Mouse (Mus musculus) lung, postnatal 25 days (tissue): Measurements from ENCODE around the gene Manf.

Source experiments
- DNase-seq: peaks from one replicate; pipeline ENCODE4 v3.0.0; 2022; ENCODE audit warnings: low spot score

Manf gene

GRCm38 (mm10) chr9:106891829-106892551, at the start of gene Manf:
Gene Manf, minus strand, starts transcription at chr9:106891979.
- DNase-seq, result peak; percentile 99

DNA sequence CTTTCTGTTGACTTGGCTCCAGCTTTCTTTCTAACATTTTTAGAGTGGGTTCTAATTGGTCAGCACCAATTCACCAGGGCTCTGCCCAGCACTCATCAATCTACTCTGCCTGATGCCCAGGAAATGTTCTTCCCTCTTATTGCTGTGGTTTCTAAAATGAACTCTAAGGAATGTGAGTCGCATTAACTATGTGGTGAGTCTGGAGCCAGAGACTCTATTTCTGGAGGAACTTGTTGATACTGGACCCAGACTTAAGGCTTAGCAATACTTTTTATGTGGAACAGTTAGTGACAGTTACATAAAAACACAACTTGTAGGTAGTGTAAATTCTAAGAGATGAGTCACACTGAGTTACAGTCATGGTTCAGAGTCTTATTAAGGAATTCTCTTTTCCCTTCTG, 43.2 kb upstream of the Manf start:
- no peak for DNase-seq

- no peak for DNase-seq
Measured at GRCm38 (mm10) chr9:106914878-106915277, 23.1 kb upstream of the Manf start.

DNA sequence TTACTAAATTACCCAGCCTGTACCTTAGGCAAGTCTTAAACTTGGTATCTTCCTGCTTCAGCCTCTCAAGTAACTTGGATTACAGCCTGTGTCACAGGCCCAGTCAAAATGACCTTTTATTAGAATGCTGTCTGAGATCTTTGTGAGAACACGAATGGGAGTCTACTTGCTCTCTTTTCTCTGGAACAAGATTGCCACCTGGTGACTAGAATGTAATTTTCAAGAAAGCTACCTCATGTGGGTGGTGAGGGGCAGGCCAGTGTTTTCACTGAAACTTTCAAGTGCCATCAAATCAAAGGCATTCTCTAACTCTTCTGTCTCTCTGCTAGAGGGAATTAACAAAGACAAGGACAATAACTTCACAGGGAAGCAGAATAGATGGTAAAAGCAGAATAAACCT, 22.0 kb upstream of the Manf start:
- DNase-seq, result peak; percentile 18

GRCm38 (mm10) chr9:106911624-106912023, 19.8 kb upstream of the Manf start:
- no peak for DNase-seq

DNA sequence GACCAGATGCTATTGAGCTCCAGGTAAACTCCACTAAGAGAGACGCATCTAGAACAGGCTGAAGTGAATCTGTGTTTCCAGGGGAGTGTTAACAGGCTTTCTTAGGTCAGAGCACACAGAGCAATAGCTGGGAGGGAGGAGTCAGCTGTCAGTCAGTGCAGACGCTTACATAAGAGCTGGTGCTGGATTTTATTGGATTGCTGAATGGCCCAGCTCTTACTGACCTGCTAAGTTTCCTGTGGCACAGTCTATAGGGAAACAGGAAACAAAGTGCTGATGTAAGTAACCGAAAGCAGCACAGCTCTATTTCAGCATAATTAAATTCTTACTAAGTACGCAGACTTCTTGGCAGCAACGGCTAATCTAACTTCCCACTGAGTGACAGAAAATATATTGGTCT, 16.9 kb upstream of the Manf start:
- DNase-seq, result peak; percentile 42

- DNase-seq, result no peak
Measured at GRCm38 (mm10) chr9:106908174-106908573, 16.4 kb upstream of the Manf start.

- no peak for DNase-seq
Measured at GRCm38 (mm10) chr9:106906597-106906996, 14.8 kb upstream of the Manf start.

GRCm38 (mm10) chr9:106903791-106904134, 12.0 kb upstream of the Manf start:
- DNase-seq, result peak; percentile 61

DNA sequence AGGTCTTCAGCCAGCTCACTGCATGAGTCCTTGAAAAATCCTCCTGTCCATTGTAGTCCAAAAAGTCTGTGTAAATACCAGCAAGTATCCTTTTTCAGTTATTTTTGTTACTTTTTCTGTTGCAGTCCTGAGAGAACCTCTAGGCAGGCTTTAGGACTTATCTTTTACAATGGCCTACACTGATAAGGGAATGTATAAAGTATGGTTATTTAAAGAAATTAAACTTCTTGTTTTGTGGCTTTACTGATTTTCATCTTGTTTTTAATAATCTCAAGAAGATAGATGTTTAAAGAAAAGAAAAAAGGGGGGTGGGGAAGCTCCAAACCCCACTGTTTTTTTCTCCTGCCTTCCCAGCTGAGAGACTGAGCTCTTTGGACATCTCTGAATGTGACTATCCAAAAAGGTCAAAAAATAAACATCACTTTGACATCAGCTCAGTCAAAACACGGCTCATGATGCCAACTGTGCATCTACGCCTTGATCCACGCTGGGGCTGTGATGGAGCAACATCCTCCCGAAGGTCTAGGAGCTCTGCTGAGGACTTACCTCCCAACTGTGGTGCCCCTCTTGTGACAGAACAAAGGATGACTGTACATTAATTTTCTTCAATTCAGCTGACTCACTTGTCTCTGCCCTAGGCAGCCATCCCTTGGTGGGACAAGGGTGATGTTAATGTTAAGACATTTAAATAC, 11.5 kb upstream of the Manf start:
- DNase-seq, result no peak

DNA sequence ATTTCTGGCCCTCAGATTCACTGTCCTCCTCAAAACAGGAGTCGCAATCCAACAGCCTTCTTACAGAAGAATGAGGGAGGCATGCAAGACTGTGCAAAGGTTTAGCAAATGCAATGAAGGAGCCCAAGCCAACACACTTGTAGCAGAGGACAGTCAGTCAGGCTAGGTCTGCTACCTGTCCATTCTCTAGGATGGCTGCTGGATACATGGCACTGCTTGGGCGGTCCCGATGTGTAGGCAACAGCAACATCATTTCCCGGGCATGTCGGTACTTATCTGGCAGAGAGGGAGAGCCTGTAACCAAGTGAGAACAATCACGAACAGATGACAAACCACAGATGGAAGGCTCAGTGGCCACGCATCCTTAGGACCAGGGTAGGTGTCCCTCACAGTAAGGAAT, 9.8 kb upstream of the Manf start:
- DNase-seq, result no peak

GRCm38 (mm10) chr9:106898901-106899300, 7.1 kb upstream of the Manf start:
- no peak for DNase-seq

GRCm38 (mm10) chr9:106893327-106893726, 1.5 kb upstream of the Manf start:
- no peak for DNase-seq

DNA sequence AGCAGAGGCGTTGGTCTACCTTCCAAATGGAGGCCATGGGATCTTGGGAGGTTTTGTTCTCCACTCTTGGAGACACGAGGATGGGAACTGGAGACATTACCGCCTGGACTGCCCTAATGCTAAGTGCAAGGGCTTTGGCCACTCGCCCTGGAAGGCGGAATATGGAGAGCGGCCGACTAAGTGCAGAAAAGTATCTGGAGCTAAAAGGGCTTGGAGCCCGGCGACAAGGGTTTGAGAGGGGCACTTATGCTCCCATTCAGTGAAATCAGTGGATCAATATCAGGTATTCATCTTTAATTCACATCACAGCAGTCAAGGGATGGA, 735 bp upstream of the Manf start:
- no peak for DNase-seq

GRCm38 (mm10) chr9:106891341-106891741, 438 bp downstream of the Manf start:
- DNase-seq, result no peak

DNA sequence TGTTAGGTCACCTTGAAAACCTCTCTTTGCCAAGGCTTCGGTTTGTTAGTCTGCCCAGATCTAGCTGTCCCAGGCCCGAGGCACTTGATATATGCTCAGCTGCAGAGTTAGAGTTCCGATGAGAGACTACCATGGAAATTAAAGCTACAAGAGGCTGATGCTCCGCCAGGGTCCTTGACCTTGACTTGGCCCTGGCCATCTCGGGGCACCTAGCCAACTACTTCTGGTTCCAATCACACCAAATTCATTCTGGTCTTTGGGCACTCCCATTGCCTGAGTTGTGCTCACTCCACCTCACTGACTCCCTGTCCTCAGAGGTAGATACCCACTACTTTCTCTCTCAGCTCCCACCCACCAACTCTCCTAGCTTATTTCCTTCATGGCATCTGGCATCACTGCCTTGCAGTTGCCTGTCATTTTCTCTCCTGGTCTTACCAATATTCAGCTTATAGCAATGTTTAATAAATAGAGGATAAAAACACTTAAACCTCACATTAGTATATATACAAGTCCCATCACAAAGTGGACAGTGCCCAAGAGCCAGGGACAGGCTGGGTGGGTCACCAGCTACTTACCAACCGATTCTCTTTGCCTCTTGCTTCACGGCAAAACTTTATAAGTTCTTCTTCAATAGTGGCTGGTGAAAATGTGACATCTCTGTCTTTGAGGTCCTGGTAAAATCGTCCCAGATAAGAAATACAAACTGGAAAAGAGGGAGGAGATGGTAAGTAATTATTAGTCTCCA, 1.1 kb downstream of the Manf start:
- no peak for DNase-seq

- no peak for DNase-seq
Measured at GRCm38 (mm10) chr9:106889321-106889720, 2.5 kb downstream of the Manf start.

DNA sequence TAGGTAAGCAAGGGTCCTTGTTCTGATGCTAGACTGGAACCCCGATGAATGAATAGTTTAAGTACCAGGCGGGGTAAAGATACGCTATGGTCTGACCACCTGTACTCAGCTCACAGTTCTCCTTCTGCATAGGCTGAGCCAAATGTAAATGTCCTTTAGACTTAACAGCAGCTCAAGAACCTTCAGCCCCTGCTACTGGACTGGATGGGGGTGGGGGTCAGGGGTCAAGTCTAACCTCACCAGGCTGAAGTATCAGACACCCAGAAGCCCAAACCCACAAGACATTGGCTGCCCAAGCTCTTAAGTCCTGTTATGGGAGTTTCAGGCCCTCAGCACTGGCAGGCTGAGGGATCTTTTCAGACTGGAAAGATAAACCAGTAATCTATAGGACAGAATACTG, 3.4 kb downstream of the Manf start:
- no peak for DNase-seq

- peak; percentile 98 for DNase-seq
Measured at GRCm38 (mm10) chr9:106886828-106887702, 4.7 kb downstream of the Manf start, which contains the start of gene Rbm15b. Gene Rbm15b, minus strand, starts transcription at chr9:106887428.

DNA sequence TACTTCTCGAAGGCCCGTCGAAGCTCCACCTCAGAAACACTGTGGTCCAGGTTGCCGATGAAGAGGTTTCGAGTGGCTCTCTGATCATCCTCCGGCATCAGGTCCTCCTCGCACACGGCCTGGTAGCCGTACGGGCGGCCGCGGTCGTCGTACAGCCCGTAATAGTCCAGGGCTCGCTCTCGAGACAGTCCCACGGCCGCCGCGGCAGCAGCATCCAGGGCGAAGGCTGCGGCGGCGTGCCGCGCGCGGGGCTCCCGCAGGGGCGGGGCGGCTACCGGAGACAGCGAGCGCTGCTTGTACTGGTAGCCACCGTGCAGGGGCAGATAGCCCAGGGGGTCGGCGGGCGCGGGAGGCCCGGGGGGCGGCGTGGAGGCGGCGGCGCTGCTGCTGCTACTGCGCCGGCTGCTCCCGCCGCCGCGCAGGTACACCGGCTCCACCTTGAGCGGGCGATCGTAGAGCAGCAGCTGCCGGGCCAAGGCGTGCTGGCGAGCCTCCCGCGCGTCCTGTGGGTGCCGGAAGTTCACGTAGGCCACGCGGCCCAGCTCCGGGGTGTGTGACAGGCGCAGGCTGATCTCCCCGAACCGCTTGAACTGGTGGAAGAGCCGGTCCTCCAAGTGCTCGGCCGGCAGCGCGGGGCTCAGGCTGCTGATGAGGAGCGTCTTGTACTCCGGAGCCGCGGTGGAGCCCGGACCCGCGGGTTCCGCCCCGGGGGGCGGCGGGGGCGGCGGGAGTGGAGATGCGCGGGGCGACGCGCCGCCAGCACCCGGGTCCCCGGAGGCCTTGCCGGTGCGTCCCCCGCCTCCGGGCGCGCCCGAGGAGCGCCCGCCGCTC, 5.7 kb downstream of the Manf start:
- peak; percentile 45 for DNase-seq
